Mouse (Mus musculus) liver, embryonic 13.5 days (tissue): Measurements from ENCODE around the gene Gm45713. TPM values are rescaled to one million over a fixed set of nuclear protein-coding genes. Genes with fewer than 3 reads are reported as not detected.
"Not testable (repeated sequence)": the region's sequence is repeated elsewhere in the genome, so short reads cannot be mapped to it uniquely, and the experiment has no call there.

Source experiments
- ATAC-seq: fragments of 200-750 bp; cut with Nextera tagmentation; 2 replicates; pipeline ENCODE4 v1.8.0; 2017; ENCODE audit warnings: low read depth, mild to moderate bottlenecking, moderate number of reproducible peaks, moderate library complexity
- DNase-seq: peaks from one replicate; pipeline ENCODE4 v3.0.0; 2022
- H3K27ac ChIP-seq: fragments of 300-500 bp; sonication (generic); 2 replicates; pipeline ENCODE4 v1.5.1; 2015; ENCODE audit warnings: moderate library complexity, mild to moderate bottlenecking, inconsistent platforms
- H3K27me3 ChIP-seq: fragments of 300-500 bp; sonication (generic); 2 replicates; pipeline ENCODE4 v1.6.1; 2015; ENCODE audit warnings: mild to moderate bottlenecking, inconsistent platforms
- H3K36me3 ChIP-seq: fragments of 300-500 bp; sonication (generic); 2 replicates; pipeline ENCODE4 v1.6.1; 2015; ENCODE audit warnings: mild to moderate bottlenecking, inconsistent platforms
- H3K4me1 ChIP-seq: fragments of 300-500 bp; sonication (generic); replicated peaks from 2 replicates; pipeline ENCODE4 v1.6.1; 2015; ENCODE audit warnings: inconsistent platforms
- H3K4me2 ChIP-seq: fragments of 300-500 bp; sonication (generic); 2 replicates; pipeline ENCODE4 v1.6.1; 2015; ENCODE audit warnings: inconsistent platforms, mild to moderate bottlenecking, moderate library complexity
- H3K4me3 ChIP-seq: fragments of 300-500 bp; sonication (generic); replicated peaks from 2 replicates; pipeline ENCODE4 v1.5.1; 2015; ENCODE audit warnings: mild to moderate bottlenecking, inconsistent platforms
- H3K9ac ChIP-seq: fragments of 300-500 bp; sonication (generic); 2 replicates; pipeline ENCODE4 v1.6.1; 2015; ENCODE audit warnings: mild to moderate bottlenecking, inconsistent platforms
- H3K9me3 ChIP-seq: fragments of 300-500 bp; sonication (generic); replicated peaks from 2 replicates; pipeline ENCODE4 v1.6.1; 2016; ENCODE audit warnings: inconsistent platforms
- WGBS: fragments of 180-500 bp; shearing (Covaris S2); methylation state at CpG from one replicate; pipeline ENCODE4 v1.1.7; 2015; ENCODE audit not compliant: insufficient replicate concordance; 5-methylcytosine and 5-hydroxymethylcytosine counted together
- polyA plus RNA-seq: library from polyadenylated mRNA; unstranded; fragments of >200 nt; fragmentation: Nextera tagmentation; extraction: Ambion mirVana; gene quantifications from 2 replicates; pipeline ENCODE4 v1.2.1, GENCODE M21; 2015

Gene Gm45713
- polyA plus RNA-seq, 1 experiment from 2014 or later: 0.37 TPM

GRCm38 (mm10) chr7:45153586-45153985 lies 17.6 kb upstream of the Gm45713 start:
- DNase-seq: no peak
- H3K4me3 ChIP-seq: peak overlapping the region; percentile 70
- peak overlapping the region; percentile 82 for H3K9ac ChIP-seq
- WGBS: 4% methylated on average over 5 of the region's 5 CpGs
- peak overlapping the region; percentile 84 for H3K27ac ChIP-seq
- peaks cover 40% of the 10 kb centered on the region for H3K4me1 ChIP-seq
- H3K36me3 ChIP-seq: peaks cover 7% of the 10 kb centered on the region
- no peaks in the 10 kb centered on the region for H3K27me3 ChIP-seq
- no peaks in the 10 kb centered on the region for H3K9me3 ChIP-seq
- ATAC-seq: no peak
- peak overlapping the region; percentile 85 for H3K4me2 ChIP-seq

- WGBS: 71% methylated on average over 2 of the region's 2 CpGs
- not testable (repeated sequence) for H3K9me3 ChIP-seq, ATAC-seq, H3K9ac ChIP-seq, DNase-seq, H3K27me3 ChIP-seq, H3K27ac ChIP-seq, H3K4me3 ChIP-seq
- H3K4me2 ChIP-seq: peak overlapping the region; percentile 85
- peaks cover 45% of the 10 kb centered on the region for H3K4me1 ChIP-seq
- H3K36me3 ChIP-seq: peaks cover 10% of the 10 kb centered on the region
Measured at GRCm38 (mm10) chr7:45153052-45153451, 17.0 kb upstream of the Gm45713 start.

- Histone ChIP-seq H3K27ac (no peak overlapping the region), H3K9ac (no peak overlapping the region), H3K27me3 (no peaks in the 10 kb centered on the region), H3K4me3 (no peak overlapping the region), H3K36me3 (peaks cover 15% of the 10 kb centered on the region), H3K4me1 (peaks cover 51% of the 10 kb centered on the region), H3K4me2 (no peak overlapping the region), H3K9me3 (no peaks in the 10 kb centered on the region)
- 65% methylated on average over 11 of the region's 11 CpGs for WGBS
- DNase-seq (no peak), ATAC-seq (no peak)
Measured at GRCm38 (mm10) chr7:45151303-45151702, 15.3 kb upstream of the Gm45713 start.

GRCm38 (mm10) chr7:45150321-45150720 lies 14.3 kb upstream of the Gm45713 start:
- no peak overlapping the region for H3K27ac ChIP-seq
- ATAC-seq (no peak), DNase-seq (no peak)
- WGBS: 74% methylated on average over 4 of the region's 4 CpGs
- H3K36me3 ChIP-seq: peaks cover 25% of the 10 kb centered on the region
- H3K9me3 ChIP-seq: no peaks in the 10 kb centered on the region
- no peak overlapping the region for H3K4me2 ChIP-seq
- peaks cover 47% of the 10 kb centered on the region for H3K4me1 ChIP-seq
- H3K9ac ChIP-seq: no peak overlapping the region; the same call in 1 of the 2 replicates
- H3K27me3 ChIP-seq: no peaks in the 10 kb centered on the region
- H3K4me3 ChIP-seq: no peak overlapping the region

GRCm38 (mm10) chr7:45149545-45149944 lies 13.5 kb upstream of the Gm45713 start:
- WGBS: 75% methylated on average over 6 of the region's 6 CpGs

GRCm38 (mm10) chr7:45148534-45149098 lies 12.6 kb upstream of the Gm45713 start:
- WGBS: 61% methylated on average over 4 of the region's 4 CpGs
- DNase-seq: no peak
- Histone ChIP-seq H3K9me3 (no peaks in the 10 kb centered on the region), H3K9ac (no peak overlapping the region), H3K4me1 (peaks cover 37% of the 10 kb centered on the region), H3K36me3 (peaks cover 42% of the 10 kb centered on the region), H3K4me2 (no peak overlapping the region), H3K4me3 (no peak overlapping the region), H3K27ac (no peak overlapping the region; the same call in 1 of the 2 replicates), H3K27me3 (no peaks in the 10 kb centered on the region)
- no peak for ATAC-seq

More at GRCm38 (mm10) chr7:45149545-45149944, 13.5 kb upstream of the Gm45713 start:
- no peak overlapping the region for H3K9ac ChIP-seq
- H3K36me3 ChIP-seq: peaks cover 32% of the 10 kb centered on the region
- H3K4me2 ChIP-seq: no peak overlapping the region
- no peak for DNase-seq
- H3K27ac ChIP-seq: no peak overlapping the region
- H3K27me3 ChIP-seq: no peaks in the 10 kb centered on the region
- H3K4me1 ChIP-seq: peaks cover 40% of the 10 kb centered on the region
- no peak overlapping the region for H3K4me3 ChIP-seq
- ATAC-seq: no peak
- no peaks in the 10 kb centered on the region for H3K9me3 ChIP-seq

- no peak overlapping the region for H3K4me3 ChIP-seq
- H3K9ac ChIP-seq: no peak overlapping the region
- H3K4me1 ChIP-seq: peaks cover 32% of the 10 kb centered on the region
- H3K36me3 ChIP-seq: peaks cover 48% of the 10 kb centered on the region
- DNase-seq (no peak), ATAC-seq (peak; percentile 33; the same call in 1 of the 2 replicates)
- no peak overlapping the region for H3K27ac ChIP-seq
- WGBS: 80% methylated on average over 11 of the region's 11 CpGs
- H3K9me3 ChIP-seq: no peaks in the 10 kb centered on the region
- no peak overlapping the region for H3K4me2 ChIP-seq
- no peaks in the 10 kb centered on the region for H3K27me3 ChIP-seq
Measured at GRCm38 (mm10) chr7:45147899-45148298, 11.9 kb upstream of the Gm45713 start.

GRCm38 (mm10) chr7:45147267-45147666 lies 11.2 kb upstream of the Gm45713 start:
- no peak overlapping the region for H3K27ac ChIP-seq
- 80% methylated on average over 11 of the region's 11 CpGs for WGBS
- H3K9me3 ChIP-seq: no peaks in the 10 kb centered on the region
- H3K4me1 ChIP-seq: peaks cover 32% of the 10 kb centered on the region
- no peak overlapping the region for H3K4me2 ChIP-seq
- H3K36me3 ChIP-seq: peaks cover 53% of the 10 kb centered on the region
- DNase-seq (no peak), ATAC-seq (no peak)
- H3K4me3 ChIP-seq: no peak overlapping the region
- H3K27me3 ChIP-seq: no peaks in the 10 kb centered on the region
- H3K9ac ChIP-seq: no peak overlapping the region

GRCm38 (mm10) chr7:45145460-45145859 lies 9.4 kb upstream of the Gm45713 start:
- Histone ChIP-seq H3K9me3 (no peaks in the 10 kb centered on the region), H3K4me2 (no peak overlapping the region), H3K27me3 (no peaks in the 10 kb centered on the region), H3K4me3 (no peak overlapping the region), H3K9ac (no peak overlapping the region), H3K36me3 (peaks cover 60% of the 10 kb centered on the region), H3K4me1 (peaks cover 22% of the 10 kb centered on the region), H3K27ac (no peak overlapping the region)
- ATAC-seq (no peak), DNase-seq (no peak)
- WGBS: 85% methylated on average over 8 of the region's 8 CpGs

- no peaks in the 10 kb centered on the region for H3K9me3 ChIP-seq
- H3K27me3 ChIP-seq: no peaks in the 10 kb centered on the region
- H3K27ac ChIP-seq: no peak overlapping the region
- WGBS: 84% methylated on average over 13 of the region's 13 CpGs
- peaks cover 60% of the 10 kb centered on the region for H3K36me3 ChIP-seq
- no peak overlapping the region for H3K9ac ChIP-seq
- no peak overlapping the region for H3K4me2 ChIP-seq
- ATAC-seq (no peak), DNase-seq (no peak)
- H3K4me1 ChIP-seq: peaks cover 21% of the 10 kb centered on the region
- no peak overlapping the region for H3K4me3 ChIP-seq
Measured at GRCm38 (mm10) chr7:45144368-45145174, 8.5 kb upstream of the Gm45713 start.

GRCm38 (mm10) chr7:45141914-45142313 lies 5.9 kb upstream of the Gm45713 start:
- WGBS: 73% methylated on average over 5 of the region's 5 CpGs
- Histone ChIP-seq H3K36me3 (peaks cover 51% of the 10 kb centered on the region), H3K27me3 (no peaks in the 10 kb centered on the region), H3K9ac (no peak overlapping the region), H3K4me2 (no peak overlapping the region), H3K4me1 (peaks cover 29% of the 10 kb centered on the region), H3K9me3 (no peaks in the 10 kb centered on the region), H3K4me3 (no peak overlapping the region), H3K27ac (no peak overlapping the region)
- ATAC-seq (no peak), DNase-seq (no peak)
